Comparison of ENCODE assay signal across 17 mouse cellular contexts in the genomic region with DNA sequence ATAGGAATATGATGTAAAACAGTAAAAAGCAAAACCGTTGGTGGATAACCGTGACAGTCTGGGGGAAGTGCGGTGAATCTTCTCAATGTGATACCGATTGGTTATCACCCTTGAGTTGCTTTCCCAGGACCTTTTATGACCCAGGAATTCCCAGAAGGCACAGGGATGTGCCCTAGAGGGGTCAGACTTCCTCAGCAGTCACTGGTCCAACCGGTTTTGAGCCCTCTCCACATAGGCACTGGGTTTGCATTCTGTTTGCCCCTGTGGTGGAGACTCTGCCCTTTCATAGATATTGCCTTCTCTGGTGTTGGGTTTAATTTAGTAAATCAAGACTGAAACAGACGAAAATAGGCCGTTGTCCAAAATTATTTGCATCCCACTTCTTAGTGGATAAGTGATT. TPM values are rescaled to one million over a fixed set of nuclear protein-coding genes. Genes with fewer than 3 reads are reported as not detected.
A peak's percentile ranks its signal among the peaks of the same experiment; 100 is the strongest.
DNase-seq lines count a peak whose midpoint lies in the region; ATAC-seq and TF ChIP-seq lines count a peak whose summit lies in the region.
"Had no signal": no experiment of that assay in that cellular context is flagged by ENCODE, and none has a peak within 500 bp of the region (broad histone marks: within the 10 kb centered on the region; RNA-seq: fewer than 3 reads in every experiment).

No protein-coding gene starts in this region.

- H3K4me3 ChIP-seq in lung, embryonic 14.5 days (ENCODE audit: low read depth, low read length), result no peak overlapping the region
- H3K4me3 ChIP-seq in intestine, embryonic 15.5 days (replicated peaks), result no peak overlapping the region
- H3K4me3 ChIP-seq in intestine, postnatal 0 days (ENCODE audit: low read depth, low read length), result no peak overlapping the region
- H3K4me3 ChIP-seq in stomach, postnatal 0 days (ENCODE audit: low read depth, low read length), result no peak overlapping the region
- H3K4me3 ChIP-seq: embryonic facial prominence, embryonic 12.5 days; forebrain, embryonic 15.5 days; heart, embryonic 12.5 days; hindbrain, embryonic 15.5 days had no signal

- 51% methylated on average over 7 of the region's 7 CpGs for WGBS in lung, embryonic 14.5 days
- 50% methylated on average over 7 of the region's 7 CpGs for WGBS in intestine, embryonic 15.5 days
- WGBS in intestine, postnatal 0 days, result 40% methylated on average over 7 of the region's 7 CpGs
- WGBS in stomach, postnatal 0 days, result 53% methylated on average over 7 of the region's 7 CpGs

- no peak for TF ChIP-seq EP300 in stomach, postnatal 0 days (optimal IDR thresholded peaks at IDR 0.05)

- H3K4me1 ChIP-seq in lung, embryonic 14.5 days (ENCODE audit: insufficient read depth), result no peaks in the 10 kb centered on the region
- H3K4me1 ChIP-seq in intestine, embryonic 15.5 days (replicated peaks), result no peaks in the 10 kb centered on the region
- 0 out of 2 replicates have a peak, but pooled peaks cover 8% of the 10 kb centered on the region for H3K4me1 ChIP-seq in intestine, postnatal 0 days (replicated peaks; ENCODE audit: control insufficient read depth, insufficient read depth, low read length)
- H3K4me1 ChIP-seq in stomach, postnatal 0 days (replicated peaks; ENCODE audit: control insufficient read depth, insufficient read depth), result no peaks in the 10 kb centered on the region
- H3K4me1 ChIP-seq: embryonic facial prominence, embryonic 12.5 days; forebrain, embryonic 15.5 days; hindbrain, embryonic 15.5 days had no signal

- no peak for ATAC-seq in lung, embryonic 14.5 days (ENCODE audit: insufficient read depth)
- ATAC-seq in intestine, embryonic 15.5 days, result peak; percentile 86
- peak; percentile 64 for ATAC-seq in intestine, postnatal 0 days
- ATAC-seq in stomach, postnatal 0 days (ENCODE audit: low FRiP score, low TSS enrichment), result no peak
- no peak for ATAC-seq in cerebellum, adult (ENCODE audit: insufficient number of reproducible peaks, low FRiP score, low TSS enrichment)
- ATAC-seq: forebrain, embryonic 15.5 days had no signal

- H3K36me3 ChIP-seq in lung, embryonic 14.5 days (ENCODE audit: insufficient read depth), result no peaks in the 10 kb centered on the region
- no peaks in the 10 kb centered on the region for H3K36me3 ChIP-seq in intestine, embryonic 15.5 days
- H3K36me3 ChIP-seq in intestine, postnatal 0 days (ENCODE audit: control insufficient read depth, insufficient read depth), result no peaks in the 10 kb centered on the region
- no peaks in the 10 kb centered on the region for H3K36me3 ChIP-seq in stomach, postnatal 0 days (ENCODE audit: control insufficient read depth, insufficient read depth, low read length)
- H3K36me3 ChIP-seq: embryonic facial prominence, embryonic 12.5 days; forebrain, embryonic 15.5 days; heart, embryonic 12.5 days; hindbrain, embryonic 15.5 days had no signal

- no peak for TF ChIP-seq CTCF in lung, embryonic 14.5 days (IDR thresholded peaks at IDR 0.05; ENCODE audit: low read depth)
- no peak for TF ChIP-seq CTCF in intestine, postnatal 0 days (IDR thresholded peaks at IDR 0.05; ENCODE audit: low read depth)
- TF ChIP-seq CTCF in stomach, postnatal 0 days (IDR thresholded peaks at IDR 0.05; ENCODE audit: low read depth), result no peak

- no peak overlapping the region for H3K4me2 ChIP-seq in lung, embryonic 14.5 days
- no peak overlapping the region; the same call in 1 of the 2 replicates for H3K4me2 ChIP-seq in intestine, embryonic 15.5 days (replicated peaks)
- H3K4me2 ChIP-seq in intestine, postnatal 0 days (replicated peaks; ENCODE audit: low read depth), result no peak overlapping the region
- H3K4me2 ChIP-seq in stomach, postnatal 0 days (replicated peaks; ENCODE audit: low read depth), result no peak overlapping the region
- H3K4me2 ChIP-seq: embryonic facial prominence, embryonic 12.5 days; forebrain, embryonic 15.5 days; heart, embryonic 12.5 days; hindbrain, embryonic 15.5 days had no signal

- H3K9ac ChIP-seq in lung, embryonic 14.5 days, result no peak overlapping the region
- H3K9ac ChIP-seq in intestine, embryonic 15.5 days, result no peak overlapping the region
- H3K9ac ChIP-seq in intestine, postnatal 0 days (ENCODE audit: low read depth, low read length), result no peak overlapping the region
- no peak overlapping the region for H3K9ac ChIP-seq in stomach, postnatal 0 days (ENCODE audit: low read length)
- H3K9ac ChIP-seq: embryonic facial prominence, embryonic 12.5 days; forebrain, embryonic 15.5 days; heart, embryonic 12.5 days; hindbrain, embryonic 15.5 days had no signal

- H3K27me3 ChIP-seq in lung, embryonic 14.5 days (ENCODE audit: insufficient read depth, low read length), result no peaks in the 10 kb centered on the region
- no peaks in the 10 kb centered on the region for H3K27me3 ChIP-seq in intestine, embryonic 15.5 days (replicated peaks)
- no peaks in the 10 kb centered on the region for H3K27me3 ChIP-seq in intestine, postnatal 0 days (replicated peaks; ENCODE audit: control insufficient read depth, insufficient read depth, low read length)
- H3K27me3 ChIP-seq in stomach, postnatal 0 days (ENCODE audit: control insufficient read depth, insufficient read depth, low read length), result no peaks in the 10 kb centered on the region
- H3K27me3 ChIP-seq: embryonic facial prominence, embryonic 12.5 days; forebrain, embryonic 15.5 days; heart, embryonic 12.5 days; hindbrain, embryonic 15.5 days had no signal

- no peaks in the 10 kb centered on the region for H3K9me3 ChIP-seq in lung, embryonic 14.5 days (ENCODE audit: low read depth, low read length)
- no peaks in the 10 kb centered on the region for H3K9me3 ChIP-seq in intestine, embryonic 15.5 days
- no peaks in the 10 kb centered on the region for H3K9me3 ChIP-seq in intestine, postnatal 0 days (ENCODE audit: control insufficient read depth)
- H3K9me3 ChIP-seq in stomach, postnatal 0 days (ENCODE audit: control insufficient read depth, low read length), result no peaks in the 10 kb centered on the region
- H3K9me3 ChIP-seq: embryonic facial prominence, embryonic 12.5 days; forebrain, embryonic 15.5 days; heart, embryonic 12.5 days; hindbrain, embryonic 15.5 days had no signal

- DNase-seq in lung, embryonic 14.5 days, result peak; percentile 31
- DNase-seq in lung, postnatal 10 days, result no peak
- DNase-seq in stomach, postnatal 0 days (ENCODE audit: low spot score), result peak; percentile 51
- DNase-seq in liver, result no peak
- DNase-seq: adrenal gland, adult 2 months; adrenal gland, postnatal 25 days; cerebellum, adult 2 months; cerebellum, postnatal 10 days; gastrocnemius, postnatal 25 days; heart, postnatal 36 days had no signal

- H3K27ac ChIP-seq in lung, embryonic 14.5 days (ENCODE audit: low read depth), result no peak overlapping the region
- H3K27ac ChIP-seq in intestine, embryonic 15.5 days, result no peak overlapping the region
- H3K27ac ChIP-seq in intestine, postnatal 0 days (ENCODE audit: low read depth, low read length), result no peak overlapping the region
- no peak overlapping the region for H3K27ac ChIP-seq in stomach, postnatal 0 days (replicated peaks)
- H3K27ac ChIP-seq: embryonic facial prominence, embryonic 12.5 days; forebrain, embryonic 15.5 days; hindbrain, embryonic 15.5 days had no signal

RNA-seq across cellular contexts. Expression of a gene that starts 20.8 kb away (rescaled TPM):
- polyA plus RNA-seq in lung, embryonic 14.5 days (2014; fragmentation: Nextera tagmentation; extraction: Ambion mirVana), result 20.2 and 22.6 TPM in 2 replicates
- polyA plus RNA-seq in intestine, embryonic 15.5 days (2015; fragmentation: Nextera tagmentation; extraction: Ambion mirVana), result 24.3 and 25.3 TPM in 2 replicates
- polyA plus RNA-seq in intestine, postnatal 0 days (2015; fragmentation: Nextera tagmentation; extraction: Ambion mirVana), result 36.8 and 39.5 TPM in 2 replicates
- 2.6 and 3.6 TPM in 2 replicates for polyA plus RNA-seq in stomach, postnatal 0 days (2015; fragmentation: Nextera tagmentation; extraction: Ambion mirVana)

Comparison
In these comparisons a context has a peak if more than half of its experiments do, and no peak if none do; other contexts are left out.
1. DNase-seq: peak in lung, embryonic 14.5 days (single experiment) and stomach, postnatal 0 days (single experiment); none in lung, postnatal 10 days (single experiment) and liver (single experiment).
2. ATAC-seq: peak in intestine, embryonic 15.5 days (single experiment) and intestine, postnatal 0 days (single experiment); none in lung, embryonic 14.5 days (single experiment), stomach, postnatal 0 days (single experiment) and cerebellum, adult (single experiment).